Mouse (Mus musculus) cerebellum, postnatal 4 days (tissue): ENCODE data around the gene Cog6.

Experiments
- DNase-seq, 2 experiments: peaks; one replicate each; pipeline ENCODE4 v3.0.0; 2022; ENCODE audit warnings: low spot score in 2 of 2, mixed read lengths in 1 of 2

Cog6 gene

GRCm38 (mm10) chr3:53016436-53017340 is at the start of gene Cog6:
TSS of gene Cog6 (minus strand) at chr3:53017237.
- peak; percentile 64 to 88 for DNase-seq

- DNase-seq, result no peak
Observed at GRCm38 (mm10) chr3:53066095-53066372, 49.0 kb upstream of the Cog6 start.

GRCm38 (mm10) chr3:53065267-53066094 is 48.4 kb upstream of the Cog6 start:
- no peak for DNase-seq

GRCm38 (mm10) chr3:53063423-53064147 is 46.5 kb upstream of the Cog6 start:
- no peak for DNase-seq

- no peak for DNase-seq
Observed at GRCm38 (mm10) chr3:53059959-53060358, 42.9 kb upstream of the Cog6 start.

- DNase-seq, result no peak
Observed at GRCm38 (mm10) chr3:53056430-53056829, 39.4 kb upstream of the Cog6 start.

- DNase-seq, result no peak
Observed at GRCm38 (mm10) chr3:53052385-53052784, 35.3 kb upstream of the Cog6 start.

GRCm38 (mm10) chr3:53046371-53046770 is 29.3 kb upstream of the Cog6 start:
- DNase-seq, result no peak

- DNase-seq, result no peak
Observed at GRCm38 (mm10) chr3:53045697-53046096, 28.7 kb upstream of the Cog6 start.

GRCm38 (mm10) chr3:53044682-53045299 is 27.8 kb upstream of the Cog6 start:
- DNase-seq, result no peak

GRCm38 (mm10) chr3:53044238-53044637 is 27.2 kb upstream of the Cog6 start:
- DNase-seq, result no peak

- DNase-seq, result no peak
Observed at GRCm38 (mm10) chr3:53043206-53043780, 26.3 kb upstream of the Cog6 start.

GRCm38 (mm10) chr3:53042240-53042567 is 25.2 kb upstream of the Cog6 start:
- no peak for DNase-seq

GRCm38 (mm10) chr3:53041411-53042239 is 24.6 kb upstream of the Cog6 start, which contains the start of gene Lhfp:
TSS of gene Lhfp (plus strand) at chr3:53041528.
- peak; percentile 39 to 48 for DNase-seq

- DNase-seq, result no peak
Observed at GRCm38 (mm10) chr3:53040593-53041410, 23.8 kb upstream of the Cog6 start.

GRCm38 (mm10) chr3:53039746-53040145 is 22.7 kb upstream of the Cog6 start:
- no peak for DNase-seq

- no peak for DNase-seq
Observed at GRCm38 (mm10) chr3:53038913-53039312, 21.9 kb upstream of the Cog6 start.

- DNase-seq, result no peak
Observed at GRCm38 (mm10) chr3:53036941-53037340, 19.9 kb upstream of the Cog6 start.

GRCm38 (mm10) chr3:53036076-53036475 is 19.0 kb upstream of the Cog6 start:
- no peak for DNase-seq

GRCm38 (mm10) chr3:53033448-53033847 is 16.4 kb upstream of the Cog6 start:
- peak in 1 of 2 experiments; percentile 17 for DNase-seq
